Mouse (Mus musculus): ENCODE results near the gene Rab27a. TPM values are rescaled to one million over a fixed set of nuclear protein-coding genes. Genes with fewer than 3 reads are reported as not detected.

The Rab27a gene
- polyA plus RNA-seq, 1 experiment, result 21.1 TPM

DNA sequence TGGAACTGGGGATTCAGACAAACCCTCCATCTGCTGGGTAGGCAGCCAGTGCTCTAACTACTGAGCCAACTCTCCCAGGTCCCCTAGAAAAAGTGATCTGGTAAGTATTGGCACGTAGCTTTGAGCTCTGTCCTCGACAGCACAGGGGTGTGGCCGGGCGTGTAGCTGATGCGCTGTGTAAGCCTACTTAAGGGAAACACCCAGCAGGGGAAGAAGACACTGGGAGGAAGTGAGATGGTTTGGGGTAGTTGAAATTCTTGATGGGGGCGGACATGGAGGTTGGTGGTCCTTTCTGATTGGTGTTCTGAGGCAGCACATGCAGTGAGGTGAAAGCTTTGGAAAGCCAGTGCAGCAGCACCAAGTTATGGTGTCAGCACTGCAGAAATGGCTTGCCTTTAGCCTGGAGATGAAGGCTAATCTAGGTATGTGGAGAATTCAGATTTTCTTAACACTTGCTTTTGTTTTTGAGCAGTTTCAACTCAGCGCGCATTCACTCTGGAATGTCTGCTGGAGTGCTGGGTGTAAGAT lies 80.5 kb downstream of the Rab27a start:
- TF ChIP-seq POLR2A (IDR thresholded peaks at IDR 0.05; ENCODE audit: control insufficient read depth, extremely low read depth, insufficient read depth, low read length, poor library complexity), result no peak
- TF ChIP-seq CTCF (IDR thresholded peaks at IDR 0.05; ENCODE audit: borderline replicate concordance, control insufficient read depth, extremely low read depth, insufficient read depth, low read length, poor library complexity), result no peak
- H3K27me3 ChIP-seq (ENCODE audit: control insufficient read depth, insufficient read depth, low read length), result no peaks in the 10 kb centered on the region
- no peaks in the 10 kb centered on the region for H3K4me1 ChIP-seq (replicated peaks; ENCODE audit: control insufficient read depth, insufficient read depth, low read length)
- H3K27ac ChIP-seq (ENCODE audit: control insufficient read depth, insufficient read depth, low read length), result no peak overlapping the region
- WGBS, result 93% methylated on average over 8 of the region's 8 CpGs
- DNase-seq, result no peak
- H3K36me3 ChIP-seq (ENCODE audit: control insufficient read depth, insufficient read depth, low read length), result peaks cover 49% of the 10 kb centered on the region
- H3K4me3 ChIP-seq (ENCODE audit: control insufficient read depth, insufficient read depth, low read length), result no peak overlapping the region

DNA sequence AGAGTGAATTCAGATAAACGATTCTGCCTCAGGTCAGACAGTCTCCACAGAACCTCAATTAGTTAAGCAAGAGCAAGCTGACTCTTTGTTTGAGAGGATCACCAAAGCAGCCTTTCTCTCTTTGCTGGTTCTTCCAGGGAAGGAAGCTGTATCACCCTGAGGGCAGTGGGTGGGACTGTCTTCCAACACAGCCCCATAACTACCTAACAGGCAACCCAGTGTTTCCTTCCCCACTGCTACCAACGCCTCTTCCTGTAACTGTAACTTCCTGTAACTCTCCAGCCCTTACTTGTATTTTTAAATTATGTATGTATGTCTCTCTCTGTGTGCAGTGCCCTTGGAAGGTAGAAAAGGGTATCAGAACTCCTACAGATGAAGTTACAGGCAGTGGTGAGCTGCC lies 82.8 kb downstream of the Rab27a start:
- peaks cover 32% of the 10 kb centered on the region for H3K36me3 ChIP-seq (ENCODE audit: control insufficient read depth, insufficient read depth, low read length)
- WGBS, result 40% methylated on average over 2 of the region's 2 CpGs

DNA sequence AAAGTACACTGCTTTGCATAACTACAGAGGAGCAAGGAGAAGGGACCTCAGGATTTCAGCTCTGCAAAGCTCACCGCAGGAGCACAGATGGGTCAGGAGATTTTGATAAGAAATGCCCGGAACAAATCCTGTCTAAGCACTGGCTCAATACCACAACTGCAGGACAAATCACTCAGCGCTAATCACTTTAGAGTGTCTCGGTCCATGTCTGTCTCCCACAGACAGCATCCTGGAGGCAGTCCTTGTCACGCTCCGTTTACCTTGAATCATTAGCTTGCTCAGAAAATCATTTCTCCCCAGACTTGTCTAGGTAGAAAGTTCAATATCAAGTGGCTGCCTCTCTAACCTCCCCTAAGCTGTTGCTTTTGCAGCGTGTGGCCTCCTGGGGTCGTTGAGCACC lies 85.2 kb downstream of the Rab27a start:
- no peak for TF ChIP-seq CTCF (IDR thresholded peaks at IDR 0.05; ENCODE audit: borderline replicate concordance, control insufficient read depth, extremely low read depth, insufficient read depth, low read length, poor library complexity)
- WGBS, result 93% methylated on average over 8 of the region's 8 CpGs
- no peak for DNase-seq

More for the DNA sequence above, 82.8 kb downstream of the Rab27a start:
- H3K4me3 ChIP-seq (ENCODE audit: control insufficient read depth, insufficient read depth, low read length), result no peak overlapping the region
- TF ChIP-seq POLR2A (IDR thresholded peaks at IDR 0.05; ENCODE audit: control insufficient read depth, extremely low read depth, insufficient read depth, low read length, poor library complexity) (no peak), CTCF (IDR thresholded peaks at IDR 0.05; ENCODE audit: borderline replicate concordance, control insufficient read depth, extremely low read depth, insufficient read depth, low read length, poor library complexity) (no peak)
- DNase-seq, result no peak
- H3K27me3 ChIP-seq (ENCODE audit: control insufficient read depth, insufficient read depth, low read length), result no peaks in the 10 kb centered on the region
- H3K27ac ChIP-seq (ENCODE audit: control insufficient read depth, insufficient read depth, low read length), result no peak overlapping the region
- H3K4me1 ChIP-seq (replicated peaks; ENCODE audit: control insufficient read depth, insufficient read depth, low read length), result no peaks in the 10 kb centered on the region

GRCm38 (mm10) chr9:73130529-73130928 lies 85.9 kb downstream of the Rab27a start:
- Histone ChIP-seq H3K27me3 (ENCODE audit: control insufficient read depth, insufficient read depth, low read length) (no peaks in the 10 kb centered on the region), H3K27ac (ENCODE audit: control insufficient read depth, insufficient read depth, low read length) (no peak overlapping the region), H3K4me1 (replicated peaks; ENCODE audit: control insufficient read depth, insufficient read depth, low read length) (no peaks in the 10 kb centered on the region), H3K36me3 (ENCODE audit: control insufficient read depth, insufficient read depth, low read length) (peaks cover 16% of the 10 kb centered on the region), H3K4me3 (ENCODE audit: control insufficient read depth, insufficient read depth, low read length) (no peak overlapping the region)
- TF ChIP-seq POLR2A (IDR thresholded peaks at IDR 0.05; ENCODE audit: control insufficient read depth, extremely low read depth, insufficient read depth, low read length, poor library complexity), result no peak
- no peak for TF ChIP-seq CTCF (IDR thresholded peaks at IDR 0.05; ENCODE audit: borderline replicate concordance, control insufficient read depth, extremely low read depth, insufficient read depth, low read length, poor library complexity)
- DNase-seq, result no peak
- WGBS, result 94% methylated on average over 4 of the region's 4 CpGs

More for the DNA sequence above, 85.2 kb downstream of the Rab27a start:
- Histone ChIP-seq H3K36me3 (ENCODE audit: control insufficient read depth, insufficient read depth, low read length) (peaks cover 23% of the 10 kb centered on the region), H3K27ac (ENCODE audit: control insufficient read depth, insufficient read depth, low read length) (no peak overlapping the region), H3K4me3 (ENCODE audit: control insufficient read depth, insufficient read depth, low read length) (no peak overlapping the region), H3K4me1 (replicated peaks; ENCODE audit: control insufficient read depth, insufficient read depth, low read length) (no peaks in the 10 kb centered on the region), H3K27me3 (ENCODE audit: control insufficient read depth, insufficient read depth, low read length) (no peaks in the 10 kb centered on the region)

GRCm38 (mm10) chr9:73137341-73137886 lies 92.8 kb downstream of the Rab27a start:
- H3K27me3 ChIP-seq (ENCODE audit: control insufficient read depth, insufficient read depth, low read length), result no peaks in the 10 kb centered on the region
- no peaks in the 10 kb centered on the region for H3K4me1 ChIP-seq (replicated peaks; ENCODE audit: control insufficient read depth, insufficient read depth, low read length)
- H3K27ac ChIP-seq (ENCODE audit: control insufficient read depth, insufficient read depth, low read length), result no peak overlapping the region
- H3K36me3 ChIP-seq (ENCODE audit: control insufficient read depth, insufficient read depth, low read length), result no peaks in the 10 kb centered on the region
- TF ChIP-seq CTCF (IDR thresholded peaks at IDR 0.05; ENCODE audit: borderline replicate concordance, control insufficient read depth, extremely low read depth, insufficient read depth, low read length, poor library complexity), result no peak
- WGBS, result 92% methylated on average over 11 of the region's 11 CpGs
- DNase-seq, result no peak
- no peak overlapping the region for H3K4me3 ChIP-seq (ENCODE audit: control insufficient read depth, insufficient read depth, low read length)

Other genes with a start within 250 kb of the Rab27a start
- gene Prtg, start 238.0 kb upstream of the Rab27a start, polyA plus RNA-seq (2012; rRNA removed), result 0.06 and 0.07 TPM in 2 replicates
- 0.27 and 0.38 TPM in 2 replicates for gene Pygo1, start 119.2 kb upstream of the Rab27a start, polyA plus RNA-seq (2012; rRNA removed)
- 0.19 and 0.29 TPM in 2 replicates for gene Dyx1c1, start 86.1 kb upstream of the Rab27a start, polyA plus RNA-seq (2012; rRNA removed)
- not detected in 2 replicates for gene Gm44503, start 86.0 kb upstream of the Rab27a start, polyA plus RNA-seq (2012; rRNA removed)
- 5.5 and 6.0 TPM in 2 replicates for gene Ccpg1os, start 59.5 kb upstream of the Rab27a start, polyA plus RNA-seq (2012; rRNA removed)
- 11.6 and 12.3 TPM in 2 replicates for gene Ccpg1, start 59.4 kb upstream of the Rab27a start, polyA plus RNA-seq (2012; rRNA removed)
- gene Pigb, start 4.5 kb upstream of the Rab27a start, polyA plus RNA-seq (2012; rRNA removed), result 8.2 and 11.7 TPM in 2 replicates
- 2.2 and 2.3 TPM in 2 replicates for gene Khdc3, start 57.0 kb downstream of the Rab27a start, polyA plus RNA-seq (2012; rRNA removed)
- not detected in 2 replicates for gene Gm20509, start 57.6 kb downstream of the Rab27a start, polyA plus RNA-seq (2012; rRNA removed)
- 25.8 and 26.3 TPM in 2 replicates for gene Rsl24d1, start 68.6 kb downstream of the Rab27a start, polyA plus RNA-seq (2012; rRNA removed)